Mouse (Mus musculus): ENCODE data around the gene Srsf2.
"Not testable (repeated sequence)": the region's sequence is repeated elsewhere in the genome, so short reads cannot be mapped to it uniquely, and the experiment has no call there.

Srsf2 gene

GRCm38 (mm10) chr11:116853512-116853928 lies 626 bp upstream of the Srsf2 start:
- DNase-seq (ENCODE audit: low spot score in 2 of 2): peak; percentile 91 to 97

GRCm38 (mm10) chr11:116852291-116852890 lies 503 bp downstream of the Srsf2 start, which contains the start of gene Mfsd11:
Gene Mfsd11, plus strand, starts transcription at chr11:116852440.
- DNase-seq (ENCODE audit: low spot score in 2 of 2): peak in 1 of 2 experiments; percentile 52

GRCm38 (mm10) chr11:116851576-116852290 lies 1.2 kb downstream of the Srsf2 start:
- DNase-seq (ENCODE audit: low spot score in 2 of 2): no peak

GRCm38 (mm10) chr11:116850833-116851477 lies 1.9 kb downstream of the Srsf2 start:
- no peak for DNase-seq (ENCODE audit: low spot score in 2 of 2)

- DNase-seq (ENCODE audit: low spot score in 2 of 2): no peak
These were observed 2.8 kb downstream of the Srsf2 start for GRCm38 (mm10) chr11:116850085-116850484.

GRCm38 (mm10) chr11:116849587-116849986 lies 3.3 kb downstream of the Srsf2 start:
- no peak for DNase-seq (ENCODE audit: low spot score in 2 of 2)

- DNase-seq (ENCODE audit: low spot score in 2 of 2): not testable (repeated sequence)
These were observed 4.1 kb downstream of the Srsf2 start for GRCm38 (mm10) chr11:116848877-116849178.

GRCm38 (mm10) chr11:116848086-116848876 lies 4.6 kb downstream of the Srsf2 start:
- DNase-seq (ENCODE audit: low spot score in 2 of 2): no peak

- DNase-seq (ENCODE audit: low spot score in 2 of 2): no peak
These were observed 5.5 kb downstream of the Srsf2 start for GRCm38 (mm10) chr11:116847187-116848085.

GRCm38 (mm10) chr11:116846593-116847181 lies 6.2 kb downstream of the Srsf2 start:
- no peak for DNase-seq (ENCODE audit: low spot score in 2 of 2)

GRCm38 (mm10) chr11:116843261-116844233 lies 9.3 kb downstream of the Srsf2 start, which contains the start of the genes Mettl23 and Jmjd6:
Gene Mettl23, plus strand, starts transcription at chr11:116843278.
Gene Jmjd6, minus strand, starts transcription at chr11:116843449.
- DNase-seq (ENCODE audit: low spot score in 2 of 2): peak; percentile 96 to 97

- peak in 1 of 2 experiments; percentile 54 for DNase-seq (ENCODE audit: low spot score in 2 of 2)
These were observed 10.2 kb downstream of the Srsf2 start for GRCm38 (mm10) chr11:116842531-116843260.

- no peak for DNase-seq (ENCODE audit: low spot score in 2 of 2)
These were observed 12.1 kb downstream of the Srsf2 start for GRCm38 (mm10) chr11:116840748-116841147.

GRCm38 (mm10) chr11:116839601-116840000 lies 13.3 kb downstream of the Srsf2 start:
- DNase-seq (ENCODE audit: low spot score in 2 of 2): no peak

- no peak for DNase-seq (ENCODE audit: low spot score in 2 of 2)
These were observed 14.0 kb downstream of the Srsf2 start for GRCm38 (mm10) chr11:116838936-116839335.

- no peak for DNase-seq (ENCODE audit: low spot score in 2 of 2)
These were observed 15.5 kb downstream of the Srsf2 start for GRCm38 (mm10) chr11:116837441-116837840.

GRCm38 (mm10) chr11:116836283-116836682 lies 16.6 kb downstream of the Srsf2 start:
- no peak for DNase-seq (ENCODE audit: low spot score in 2 of 2)

- DNase-seq (ENCODE audit: low spot score in 2 of 2): no peak
These were observed 17.9 kb downstream of the Srsf2 start for GRCm38 (mm10) chr11:116834954-116835353.
